Mouse (Mus musculus): ENCODE measurements around the gene Kif27.

- TF ChIP-seq CTCF (IDR thresholded peaks at IDR 0.05) (no peak), EP300 (IDR thresholded peaks at IDR 0.05) (no peak)
Observed at GRCm38 (mm10) chr13:58275076-58275475, 83.8 kb downstream of the Kif27 start.
